Mouse (Mus musculus) bone marrow macrophage, adult 2 months (primary cell): ENCODE data around the gene Adora3.

Experiments used
- CTCF ChIP-seq: IDR thresholded peaks from 2 replicates; pipeline ENCODE4 v1.5.1; 2012; ENCODE audit warnings: low read depth, mild to moderate bottlenecking, low read length, moderate library complexity
- POLR2A ChIP-seq: IDR thresholded peaks from 2 replicates; pipeline ENCODE4 v1.6.1; 2012; ENCODE audit warnings: mild to moderate bottlenecking, low read depth, low read length, borderline replicate concordance

DNA sequence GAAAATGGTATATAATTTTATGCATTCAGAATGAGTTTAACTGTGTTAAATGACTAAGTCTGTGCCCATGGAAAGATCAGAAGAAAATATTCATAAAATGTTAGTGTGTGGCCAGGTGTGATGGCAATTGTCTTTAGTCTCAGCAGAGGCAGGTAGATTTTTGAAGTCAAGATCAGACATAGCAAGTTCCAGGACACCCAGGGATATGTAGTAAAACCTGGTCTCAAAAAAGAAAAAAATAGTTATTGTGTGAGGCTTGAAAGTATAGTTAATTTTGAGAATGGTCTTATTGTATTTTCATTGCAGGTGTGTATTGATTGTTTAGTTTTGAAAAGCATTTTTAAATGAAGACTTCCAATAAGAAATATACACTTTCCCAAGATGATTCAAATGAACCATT, 47.0 kb upstream of the Adora3 start:
- TF ChIP-seq CTCF (no peak), POLR2A (no peak)
